Mouse (Mus musculus) E14TG2a.4 (cell line): ENCODE data around the gene Igsf1.

Source experiments
- CTCF ChIP-seq: conservative IDR thresholded peaks from 2 replicates; pipeline ENCODE4 v1.5.1; 2014; ENCODE audit warnings: low read length
- NANOG ChIP-seq: IDR thresholded peaks from 2 replicates; pipeline ENCODE4 v1.6.1; 2014; ENCODE audit warnings: borderline replicate concordance, low read length, mixed read lengths
- POU5F1 ChIP-seq: IDR thresholded peaks from 2 replicates; pipeline ENCODE4 v1.6.1; 2014; ENCODE audit warnings: low read length, borderline replicate concordance

DNA sequence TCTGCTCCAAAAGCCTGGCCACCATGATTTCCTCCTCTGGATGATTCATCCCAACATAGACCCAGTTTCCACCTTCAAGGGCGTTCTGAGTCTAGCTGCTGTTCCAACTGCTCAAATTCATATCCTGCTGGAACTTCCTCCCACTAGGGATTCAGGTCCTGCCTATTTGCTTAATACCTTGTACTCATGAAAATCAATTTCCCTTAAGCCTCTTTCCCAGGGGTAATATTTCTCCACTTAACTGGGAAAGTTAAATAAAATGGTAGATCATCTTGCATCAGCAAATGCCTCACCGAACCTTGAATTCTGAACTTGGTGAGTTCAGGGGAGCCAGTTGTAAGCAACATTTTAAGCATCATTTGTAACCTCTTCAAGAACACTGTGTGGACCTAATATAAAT, 62.6 kb downstream of the Igsf1 start, which contains the start of gene Olfr1321:
- TF ChIP-seq CTCF (no peak), NANOG (no peak), POU5F1 (no peak)
